ENCODE assay signal across 10 mouse cellular contexts in the genomic region with DNA sequence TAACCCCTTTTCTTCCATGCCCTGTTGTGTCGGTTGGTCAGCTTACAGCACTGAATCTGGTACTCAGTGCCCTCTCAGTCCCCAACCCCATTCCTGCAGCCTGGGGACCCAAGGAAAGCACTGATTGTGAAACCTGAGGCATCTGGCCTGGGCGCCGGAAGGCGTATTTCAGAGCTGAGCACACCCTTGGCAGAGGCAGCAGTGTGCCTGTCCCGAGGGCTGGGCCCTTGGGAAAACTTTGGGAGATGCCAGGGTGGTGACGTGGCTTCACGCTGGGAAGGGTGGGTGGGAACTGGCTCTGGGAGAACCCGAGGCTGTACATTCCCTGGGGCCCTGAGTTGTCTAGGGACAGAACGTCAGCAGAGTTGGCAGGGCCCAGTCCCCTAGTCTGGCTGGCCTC.
DNase-seq lines count a peak whose midpoint lies in the region; ATAC-seq lines count a peak whose summit lies in the region.
"Had no signal": no experiment of that assay in that cellular context is flagged by ENCODE, and none has a peak within 500 bp of the region (broad histone marks: within the 10 kb centered on the region; RNA-seq: fewer than 3 reads in every experiment).

No protein-coding gene starts in this region.

- 70% methylated on average over 9 of the region's 9 CpGs for WGBS in heart, embryonic 12.5 days
- WGBS in heart, embryonic 14.5 days, result 68% methylated on average over 9 of the region's 9 CpGs
- 80% methylated on average over 9 of the region's 9 CpGs for WGBS in forebrain, embryonic 14.5 days
- 86% methylated on average over 9 of the region's 9 CpGs for WGBS in hindbrain, embryonic 11.5 days
- 84% methylated on average over 9 of the region's 9 CpGs for WGBS in midbrain, embryonic 13.5 days

- no peaks in the 10 kb centered on the region for H3K36me3 ChIP-seq in heart, embryonic 12.5 days
- no peaks in the 10 kb centered on the region for H3K36me3 ChIP-seq in heart, embryonic 14.5 days (ENCODE audit: control insufficient read depth, insufficient read depth, low read length)
- no peaks in the 10 kb centered on the region for H3K36me3 ChIP-seq in forebrain, embryonic 14.5 days (ENCODE audit: control insufficient read depth, insufficient read depth, low read length)
- H3K36me3 ChIP-seq in hindbrain, embryonic 11.5 days (ENCODE audit: control insufficient read depth, insufficient read depth, low read length), result no peaks in the 10 kb centered on the region
- H3K36me3 ChIP-seq in midbrain, embryonic 13.5 days, result no peaks in the 10 kb centered on the region

- H3K27me3 ChIP-seq in heart, embryonic 12.5 days (replicated peaks), result no peaks in the 10 kb centered on the region
- H3K27me3 ChIP-seq in heart, embryonic 14.5 days (ENCODE audit: control insufficient read depth, insufficient read depth, low read length), result no peaks in the 10 kb centered on the region
- H3K27me3 ChIP-seq in forebrain, embryonic 14.5 days (replicated peaks; ENCODE audit: control insufficient read depth, insufficient read depth, low read length), result no peaks in the 10 kb centered on the region
- H3K27me3 ChIP-seq in hindbrain, embryonic 11.5 days (ENCODE audit: control insufficient read depth, insufficient read depth, low read length), result no peaks in the 10 kb centered on the region
- H3K27me3 ChIP-seq in midbrain, embryonic 13.5 days, result no peaks in the 10 kb centered on the region

- no peak overlapping the region for H3K9ac ChIP-seq in heart, embryonic 12.5 days
- no peak overlapping the region for H3K9ac ChIP-seq in heart, embryonic 14.5 days (ENCODE audit: low read length)
- no peak overlapping the region for H3K9ac ChIP-seq in forebrain, embryonic 14.5 days (ENCODE audit: low read length)
- no peak overlapping the region for H3K9ac ChIP-seq in hindbrain, embryonic 11.5 days (ENCODE audit: low read depth, low read length)
- H3K9ac ChIP-seq in midbrain, embryonic 13.5 days (replicated peaks), result no peak overlapping the region
- H3K9ac ChIP-seq: liver, embryonic 14.5 days had no signal

- no peak overlapping the region for H3K4me3 ChIP-seq in heart, embryonic 12.5 days
- H3K4me3 ChIP-seq in heart, embryonic 14.5 days (ENCODE audit: control insufficient read depth in 1 of 2, insufficient read depth in 1 of 2, low read depth in 1 of 2, low read length in 2 of 2), result no peak overlapping the region
- no peak overlapping the region for H3K4me3 ChIP-seq in forebrain, embryonic 14.5 days (ENCODE audit: low read depth, low read length)
- no peak overlapping the region for H3K4me3 ChIP-seq in hindbrain, embryonic 11.5 days (ENCODE audit: low read depth, low read length)
- H3K4me3 ChIP-seq in midbrain, embryonic 13.5 days (replicated peaks), result no peak overlapping the region

- no peak overlapping the region for H3K27ac ChIP-seq in heart, embryonic 12.5 days (ENCODE audit: poor library complexity, severe bottlenecking)
- no peak overlapping the region for H3K27ac ChIP-seq in heart, embryonic 14.5 days (replicated peaks in 1 of 2; ENCODE audit: control insufficient read depth in 1 of 2, insufficient read depth in 1 of 2, low read depth in 2 of 2, low read length in 2 of 2)
- no peak overlapping the region for H3K27ac ChIP-seq in forebrain, embryonic 14.5 days (ENCODE audit: low read depth, low read length)
- no peak overlapping the region for H3K27ac ChIP-seq in hindbrain, embryonic 11.5 days (ENCODE audit: low read depth, low read length)
- H3K27ac ChIP-seq in midbrain, embryonic 13.5 days, result no peak overlapping the region
- H3K27ac ChIP-seq: liver, embryonic 14.5 days had no signal

- ATAC-seq in heart, embryonic 12.5 days (ENCODE audit: insufficient number of reproducible peaks, low FRiP score), result no peak
- peak; percentile 29; the same call in 1 of the 2 replicates for ATAC-seq in heart, embryonic 14.5 days (ENCODE audit: insufficient number of reproducible peaks, insufficient read depth, low FRiP score, low read depth)
- ATAC-seq in forebrain, embryonic 14.5 days, result no peak
- ATAC-seq in hindbrain, embryonic 11.5 days (ENCODE audit: low FRiP score), result no peak
- ATAC-seq in midbrain, embryonic 13.5 days, result no peak
- ATAC-seq: midbrain, embryonic 16.5 days had no signal

- H3K4me2 ChIP-seq in heart, embryonic 12.5 days, result no peak overlapping the region
- no peak overlapping the region for H3K4me2 ChIP-seq in heart, embryonic 14.5 days (ENCODE audit: low read length)
- H3K4me2 ChIP-seq in forebrain, embryonic 14.5 days (ENCODE audit: low read length), result no peak overlapping the region
- no peak overlapping the region for H3K4me2 ChIP-seq in hindbrain, embryonic 11.5 days (replicated peaks; ENCODE audit: low read depth, low read length)
- no peak overlapping the region for H3K4me2 ChIP-seq in midbrain, embryonic 13.5 days (replicated peaks)

- H3K9me3 ChIP-seq in heart, embryonic 12.5 days (replicated peaks), result no peaks in the 10 kb centered on the region
- H3K9me3 ChIP-seq in heart, embryonic 14.5 days (ENCODE audit: control insufficient read depth, low read length), result no peaks in the 10 kb centered on the region
- no peaks in the 10 kb centered on the region for H3K9me3 ChIP-seq in forebrain, embryonic 14.5 days (replicated peaks; ENCODE audit: control insufficient read depth, low read length)
- H3K9me3 ChIP-seq in hindbrain, embryonic 11.5 days (ENCODE audit: control insufficient read depth, low read length), result no peaks in the 10 kb centered on the region
- no peaks in the 10 kb centered on the region for H3K9me3 ChIP-seq in midbrain, embryonic 13.5 days

- peak; percentile 98 for DNase-seq in heart, adult 11 months
- peak; percentile 48 for DNase-seq in adrenal gland, postnatal 25 days
- DNase-seq in lung, postnatal 25 days (ENCODE audit: low spot score), result peak; percentile 52
- DNase-seq in forebrain, embryonic 14.5 days (ENCODE audit: low spot score), result no peak
- no peak for DNase-seq in hindbrain, embryonic 11.5 days (ENCODE audit: low spot score)

- H3K4me1 ChIP-seq in heart, embryonic 12.5 days (replicated peaks), result peaks cover 28% of the 10 kb centered on the region
- H3K4me1 ChIP-seq in heart, embryonic 14.5 days (ENCODE audit: control insufficient read depth in 2 of 2, insufficient read depth in 2 of 2, low read length in 2 of 2), result peaks cover 20 to 23% of the 10 kb centered on the region in 2 experiments
- H3K4me1 ChIP-seq in forebrain, embryonic 14.5 days (ENCODE audit: control insufficient read depth, insufficient read depth, low read length), result 0 out of 2 replicates have a peak, but pooled peaks cover under 1% of the 10 kb centered on the region
- no peaks in the 10 kb centered on the region for H3K4me1 ChIP-seq in hindbrain, embryonic 11.5 days (replicated peaks; ENCODE audit: control insufficient read depth, insufficient read depth, low read length)
- no peaks in the 10 kb centered on the region for H3K4me1 ChIP-seq in midbrain, embryonic 13.5 days (replicated peaks)

Comparison
In these comparisons a context has a peak if more than half of its experiments do, and no peak if none do; other contexts are left out.
1. DNase-seq: peak in heart, adult 11 months (single experiment), adrenal gland, postnatal 25 days (single experiment) and lung, postnatal 25 days (single experiment); none in forebrain, embryonic 14.5 days (single experiment) and hindbrain, embryonic 11.5 days (single experiment).